ENCODE assay signal across 8 mouse cellular contexts in genomic region chr15:62257955-62258354, GRCm38 (mm10).
DNase-seq lines count a peak whose midpoint lies in the region; ATAC-seq and TF ChIP-seq lines count a peak whose summit lies in the region.

No protein-coding gene starts in this region.

- H3K4me2 ChIP-seq in embryonic facial prominence, embryonic 11.5 days (ENCODE audit: low read depth, low read length) = no peak overlapping the region
- H3K4me2 ChIP-seq in heart, embryonic 15.5 days = no peak overlapping the region
- H3K4me2 ChIP-seq in lung, postnatal 0 days (replicated peaks; ENCODE audit: low read depth, low read length) = no peak overlapping the region

- TF ChIP-seq EP300 in lung, postnatal 0 days (IDR thresholded peaks at IDR 0.05) = no peak

- peak; percentile 29; the same call in 1 of the 2 replicates for ATAC-seq in embryonic facial prominence, embryonic 11.5 days (replicated peaks; ENCODE audit: insufficient number of reproducible peaks, low FRiP score, low TSS enrichment, low read depth)
- peak; percentile 65 for ATAC-seq in heart, embryonic 15.5 days (replicated peaks; ENCODE audit: insufficient number of reproducible peaks, insufficient read depth, low FRiP score, low read depth)
- peak; percentile 77 for ATAC-seq in lung, postnatal 0 days
- ATAC-seq in erythroid progenitor cell, adult 5-6 weeks (replicated peaks; ENCODE audit: low FRiP score, poor library complexity, severe bottlenecking) = no peak

- 22% methylated on average over 3 of the region's 3 CpGs for WGBS in embryonic facial prominence, embryonic 11.5 days
- 42% methylated on average over 3 of the region's 3 CpGs for WGBS in heart, embryonic 15.5 days
- 35% methylated on average over 3 of the region's 3 CpGs for WGBS in lung, postnatal 0 days

- no peak for TF ChIP-seq CTCF in lung, postnatal 0 days (IDR thresholded peaks at IDR 0.05)

- no peaks in the 10 kb centered on the region for H3K9me3 ChIP-seq in embryonic facial prominence, embryonic 11.5 days (replicated peaks; ENCODE audit: control insufficient read depth, low read length)
- no peaks in the 10 kb centered on the region for H3K9me3 ChIP-seq in heart, embryonic 15.5 days (replicated peaks)
- H3K9me3 ChIP-seq in lung, postnatal 0 days (ENCODE audit: low read length) = no peaks in the 10 kb centered on the region

- H3K4me1 ChIP-seq in embryonic facial prominence, embryonic 11.5 days (ENCODE audit: control insufficient read depth, insufficient read depth, low read length) = no peaks in the 10 kb centered on the region
- H3K4me1 ChIP-seq in heart, embryonic 15.5 days (replicated peaks) = peaks cover 22% of the 10 kb centered on the region
- H3K4me1 ChIP-seq in lung, postnatal 0 days (ENCODE audit: insufficient read depth, low read depth, low read length) = no peaks in the 10 kb centered on the region

- H3K27ac ChIP-seq in embryonic facial prominence, embryonic 11.5 days (replicated peaks; ENCODE audit: low read depth, low read length) = no peak overlapping the region
- H3K27ac ChIP-seq in heart, embryonic 15.5 days = no peak overlapping the region
- no peak overlapping the region for H3K27ac ChIP-seq in lung, postnatal 0 days (ENCODE audit: low read length)

- H3K9ac ChIP-seq in embryonic facial prominence, embryonic 11.5 days (replicated peaks; ENCODE audit: low read length) = no peak overlapping the region
- no peak overlapping the region for H3K9ac ChIP-seq in heart, embryonic 15.5 days
- H3K9ac ChIP-seq in lung, postnatal 0 days (replicated peaks; ENCODE audit: low read depth) = no peak overlapping the region

- H3K36me3 ChIP-seq in embryonic facial prominence, embryonic 11.5 days (replicated peaks; ENCODE audit: control insufficient read depth, insufficient read depth, low read depth, low read length) = no peaks in the 10 kb centered on the region
- no peaks in the 10 kb centered on the region for H3K36me3 ChIP-seq in heart, embryonic 15.5 days
- H3K36me3 ChIP-seq in lung, postnatal 0 days (ENCODE audit: insufficient read depth, low read length) = no peaks in the 10 kb centered on the region

- H3K4me3 ChIP-seq in embryonic facial prominence, embryonic 11.5 days (ENCODE audit: low read depth, low read length) = no peak overlapping the region
- no peak overlapping the region for H3K4me3 ChIP-seq in heart, embryonic 15.5 days
- H3K4me3 ChIP-seq in lung, postnatal 0 days (ENCODE audit: low read depth, low read length) = no peak overlapping the region

- peak; percentile 36 for DNase-seq in layer of hippocampus, adult 11-12 months (ENCODE audit: low spot score)
- no peak for DNase-seq in layer of hippocampus, postnatal 25 days (ENCODE audit: extremely low spot score in 1 of 2, low spot score in 1 of 2)
- peak; percentile 4 for DNase-seq in embryonic facial prominence, embryonic 11.5 days (ENCODE audit: low spot score)
- DNase-seq in kidney, postnatal 14 days = peak; percentile 89
- DNase-seq in lung, postnatal 0 days (ENCODE audit: low spot score) = peak; percentile 33
- peak; percentile 13 to 18 for DNase-seq in right cerebral cortex, adult 2 months (ENCODE audit: low spot score in 2 of 2)

- H3K27me3 ChIP-seq in embryonic facial prominence, embryonic 11.5 days (ENCODE audit: control insufficient read depth, insufficient read depth, low read length) = no peaks in the 10 kb centered on the region
- H3K27me3 ChIP-seq in heart, embryonic 15.5 days = no peaks in the 10 kb centered on the region
- H3K27me3 ChIP-seq in lung, postnatal 0 days (replicated peaks; ENCODE audit: insufficient read depth, low read length) = no peaks in the 10 kb centered on the region

Comparison
In these comparisons a context has a peak if more than half of its experiments do, and no peak if none do; other contexts are left out.
1. DNase-seq: peak in layer of hippocampus, adult 11-12 months (single experiment), embryonic facial prominence, embryonic 11.5 days (single experiment), kidney, postnatal 14 days (single experiment), lung, postnatal 0 days (single experiment) and right cerebral cortex, adult 2 months (2 of 2); none in layer of hippocampus, postnatal 25 days (0 of 2).